Mouse (Mus musculus) hindbrain, embryonic 13.5 days (tissue): ENCODE results near the gene Psmd12. TPM values are rescaled to one million over a fixed set of nuclear protein-coding genes. Genes with fewer than 3 reads are reported as not detected.

ENCODE experiments used
- ATAC-seq: fragments of 200-750 bp; cut with Nextera tagmentation; 2 replicates; pipeline ENCODE4 v1.8.0; 2017; ENCODE audit warnings: moderate TSS enrichment; ENCODE audit not compliant: low FRiP score
- H3K27ac ChIP-seq: fragments of 300-500 bp; sonication (generic); 2 replicates; pipeline ENCODE4 v1.5.1; 2015; ENCODE audit warnings: inconsistent platforms, mild to moderate bottlenecking, moderate library complexity
- H3K27me3 ChIP-seq: fragments of 300-500 bp; sonication (generic); 2 replicates; pipeline ENCODE4 v1.6.1; 2015; ENCODE audit warnings: mild to moderate bottlenecking, inconsistent platforms
- H3K36me3 ChIP-seq: fragments of 300-500 bp; sonication (generic); 2 replicates; pipeline ENCODE4 v1.6.1; 2015; ENCODE audit warnings: mild to moderate bottlenecking, inconsistent platforms
- H3K4me1 ChIP-seq: fragments of 300-500 bp; sonication (generic); replicated peaks from 2 replicates; pipeline ENCODE4 v1.6.1; 2015; ENCODE audit warnings: inconsistent platforms
- H3K4me2 ChIP-seq: fragments of 300-500 bp; sonication (generic); 2 replicates; pipeline ENCODE4 v1.6.1; 2015; ENCODE audit warnings: inconsistent platforms, mild to moderate bottlenecking, moderate library complexity
- H3K4me3 ChIP-seq: fragments of 300-500 bp; sonication (generic); 2 replicates; pipeline ENCODE4 v1.5.1; 2015; ENCODE audit warnings: mild to moderate bottlenecking, inconsistent platforms
- H3K9ac ChIP-seq: fragments of 300-500 bp; sonication (generic); 2 replicates; pipeline ENCODE4 v1.6.1; 2015; ENCODE audit warnings: mild to moderate bottlenecking, inconsistent platforms
- H3K9me3 ChIP-seq: fragments of 300-500 bp; sonication (generic); 2 replicates; pipeline ENCODE4 v1.6.1; 2016; ENCODE audit warnings: inconsistent platforms
- WGBS: fragments of 180-500 bp; shearing (Covaris S2); methylation state at CpG from one replicate; pipeline ENCODE4 v1.1.7; 2015; 5-methylcytosine and 5-hydroxymethylcytosine counted together
- polyA plus RNA-seq: library from polyadenylated mRNA; unstranded; fragments of >200 nt; fragmentation: Nextera tagmentation; extraction: Ambion mirVana; gene quantifications from 2 replicates; pipeline ENCODE4 v1.2.1, GENCODE M21; 2015

Psmd12 gene
- 158 and 163 TPM in 2 replicates for polyA plus RNA-seq

DNA sequence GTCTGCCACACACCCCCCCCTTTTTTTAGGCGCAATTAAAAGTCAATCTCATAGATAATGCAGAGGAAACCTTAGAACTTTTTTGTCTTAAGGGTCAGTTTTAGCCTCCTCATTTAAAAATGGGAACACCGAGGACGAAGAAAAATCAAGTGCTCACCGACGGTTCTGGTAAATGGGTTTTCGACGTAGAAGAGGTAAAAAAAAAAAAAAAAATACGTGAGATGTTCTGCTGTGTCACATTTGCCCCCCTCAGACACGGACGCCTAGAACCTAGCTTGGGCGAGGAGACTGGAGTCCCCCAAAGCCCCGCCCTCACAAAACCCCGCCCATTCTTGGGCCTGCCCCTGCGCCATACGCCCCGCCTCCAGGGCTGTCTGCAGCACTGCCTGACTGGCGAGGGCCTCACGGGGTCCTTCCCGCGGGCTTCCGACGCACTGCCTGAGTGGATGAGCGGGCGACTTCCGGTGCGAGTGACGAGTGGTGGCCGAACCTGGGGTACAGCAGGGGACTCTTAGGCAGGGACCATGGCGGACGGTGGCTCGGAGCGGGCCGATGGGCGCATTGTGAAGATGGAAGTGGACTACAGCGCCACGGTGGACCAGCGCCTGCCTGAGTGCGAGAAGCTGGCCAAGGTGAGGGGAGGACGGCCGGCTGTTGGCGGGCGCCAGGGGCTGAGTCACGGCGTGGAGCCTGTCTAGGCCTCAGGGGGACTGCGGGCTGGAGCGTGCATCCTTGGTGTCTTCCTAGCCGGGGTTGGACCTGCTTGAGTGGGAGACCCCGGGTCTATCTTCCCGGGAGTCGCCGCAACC, at the start of gene Psmd12:
TSS of gene Psmd12 (plus strand) at position 432 of the 809 bp plus-strand sequence.
- ATAC-seq = peak; percentile 97
- Histone ChIP-seq H3K4me2 (peak within 1 kb of the TSS; percentile 90), H3K27me3 (no peaks in the 10 kb centered on the region), H3K9ac (peak within 1 kb of the TSS; percentile 95), H3K4me1 (peaks cover 21% of the 10 kb centered on the region), H3K9me3 (no peaks in the 10 kb centered on the region), H3K27ac (peak within 1 kb of the TSS; percentile 83), H3K4me3 (peak within 1 kb of the TSS; percentile 95), H3K36me3 (peaks cover 1% of the 10 kb centered on the region; the same call in 1 of the 2 replicates)
- WGBS = under 1% methylated on average over 50 of the region's 51 CpGs

- H3K27ac ChIP-seq = no peak overlapping the region
- WGBS = 84% methylated on average over 7 of the region's 7 CpGs
Observed at GRCm38 (mm10) chr11:107431197-107431965, 47.9 kb upstream of the Psmd12 start.

GRCm38 (mm10) chr11:107435776-107436449, 43.4 kb upstream of the Psmd12 start:
- Histone ChIP-seq H3K9me3 (no peaks in the 10 kb centered on the region), H3K4me3 (no peak overlapping the region), H3K9ac (no peak overlapping the region), H3K4me2 (no peak overlapping the region), H3K27ac (no peak overlapping the region), H3K4me1 (peaks cover 26% of the 10 kb centered on the region), H3K36me3 (no peaks in the 10 kb centered on the region), H3K27me3 (no peaks in the 10 kb centered on the region)
- WGBS = 93% methylated on average over 6 of the region's 6 CpGs
- no peak for ATAC-seq

More at GRCm38 (mm10) chr11:107431197-107431965, 47.9 kb upstream of the Psmd12 start:
- ATAC-seq = no peak
- no peaks in the 10 kb centered on the region for H3K9me3 ChIP-seq
- no peaks in the 10 kb centered on the region for H3K36me3 ChIP-seq
- no peak overlapping the region for H3K9ac ChIP-seq
- H3K4me3 ChIP-seq = no peak overlapping the region
- no peak overlapping the region for H3K4me2 ChIP-seq
- peaks cover 23% of the 10 kb centered on the region for H3K4me1 ChIP-seq
- no peaks in the 10 kb centered on the region for H3K27me3 ChIP-seq

DNA sequence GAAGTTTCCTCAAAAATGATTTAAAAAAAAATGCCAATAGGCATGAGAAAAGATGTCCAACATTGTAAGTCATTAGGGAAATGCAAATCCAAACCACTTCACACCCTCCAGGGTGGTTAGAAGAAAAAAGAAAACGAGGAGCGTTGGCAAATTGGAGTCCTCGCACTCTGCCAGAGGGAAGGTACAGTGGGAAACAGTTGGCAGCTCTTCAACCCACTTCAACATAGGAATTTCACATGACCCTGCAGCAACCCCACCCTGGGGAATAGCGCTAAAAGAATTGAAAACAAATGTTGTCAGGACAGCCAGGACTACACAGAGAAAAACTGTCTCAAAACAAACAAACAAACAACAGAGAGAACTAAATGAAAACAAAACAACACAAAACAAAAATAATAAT, 41.6 kb upstream of the Psmd12 start:
- Histone ChIP-seq H3K36me3 (no peaks in the 10 kb centered on the region), H3K9ac (no peak overlapping the region), H3K4me1 (peaks cover 13% of the 10 kb centered on the region), H3K27me3 (no peaks in the 10 kb centered on the region), H3K4me2 (no peak overlapping the region), H3K4me3 (no peak overlapping the region), H3K27ac (no peak overlapping the region), H3K9me3 (no peaks in the 10 kb centered on the region)
- no peak for ATAC-seq
- WGBS = 58% methylated on average over 4 of the region's 4 CpGs

GRCm38 (mm10) chr11:107438140-107438539, 41.1 kb upstream of the Psmd12 start:
- Histone ChIP-seq H3K36me3 (no peaks in the 10 kb centered on the region), H3K27ac (no peak overlapping the region), H3K4me3 (no peak overlapping the region), H3K9me3 (no peaks in the 10 kb centered on the region), H3K27me3 (no peaks in the 10 kb centered on the region), H3K4me2 (no peak overlapping the region), H3K9ac (no peak overlapping the region), H3K4me1 (peaks cover 9% of the 10 kb centered on the region)
- ATAC-seq = no peak
- 85% methylated on average over 3 of the region's 3 CpGs for WGBS

DNA sequence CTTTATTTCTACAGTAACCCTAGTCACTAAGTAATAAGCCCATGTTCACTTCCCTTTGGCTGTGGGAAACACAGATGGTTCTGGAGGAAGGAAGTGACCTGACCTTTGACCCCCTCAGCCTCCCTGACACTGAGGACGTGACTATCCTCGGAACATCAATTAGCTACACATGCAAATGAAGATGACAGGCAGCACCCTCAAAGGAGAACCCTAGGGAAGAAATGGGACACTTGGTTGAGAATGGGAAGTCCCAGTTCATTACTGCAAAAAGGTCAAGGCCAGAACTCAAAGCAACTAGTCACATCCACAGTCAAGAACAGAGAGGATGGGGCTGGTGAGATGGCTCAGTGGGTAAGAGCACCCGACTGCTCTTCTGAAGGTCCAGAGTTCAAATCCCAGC, 38.2 kb upstream of the Psmd12 start:
- H3K27ac ChIP-seq = no peak overlapping the region
- H3K27me3 ChIP-seq = no peaks in the 10 kb centered on the region
- no peak for ATAC-seq
- peaks cover 3% of the 10 kb centered on the region; the same call in 1 of the 2 replicates for H3K4me1 ChIP-seq
- H3K36me3 ChIP-seq = no peaks in the 10 kb centered on the region
- H3K4me3 ChIP-seq = no peak overlapping the region
- no peak overlapping the region for H3K4me2 ChIP-seq
- H3K9me3 ChIP-seq = no peaks in the 10 kb centered on the region
- WGBS = 40% methylated on average over 3 of the region's 3 CpGs
- no peak overlapping the region for H3K9ac ChIP-seq

- WGBS = 84% methylated on average over 12 of the region's 12 CpGs
- no peak overlapping the region for H3K27ac ChIP-seq
Observed at GRCm38 (mm10) chr11:107443121-107444095, 35.9 kb upstream of the Psmd12 start.

DNA sequence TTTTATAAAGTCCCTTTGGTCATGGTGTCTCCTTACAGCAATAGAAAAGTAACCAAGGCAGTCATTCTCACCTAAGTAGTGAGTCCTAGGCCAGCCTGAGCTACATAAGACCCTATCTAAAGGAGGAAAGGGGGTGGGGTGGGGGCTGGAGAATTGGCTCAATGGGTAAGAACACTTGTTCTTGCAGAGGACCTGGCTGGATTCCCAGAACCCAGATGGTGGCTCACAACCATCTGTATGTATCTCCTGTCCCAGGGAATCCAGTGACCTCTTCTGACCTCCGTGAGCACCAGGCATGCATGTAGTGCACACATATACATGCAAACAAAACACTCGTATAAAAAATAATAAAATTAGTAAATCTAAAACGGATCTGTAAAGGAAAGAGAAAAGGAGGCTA, 33.6 kb upstream of the Psmd12 start:
- Histone ChIP-seq H3K4me3 (no peak overlapping the region), H3K27me3 (no peaks in the 10 kb centered on the region), H3K9me3 (no peaks in the 10 kb centered on the region), H3K9ac (no peak overlapping the region), H3K27ac (no peak overlapping the region), H3K4me1 (peaks cover 15% of the 10 kb centered on the region), H3K36me3 (no peaks in the 10 kb centered on the region), H3K4me2 (no peak overlapping the region)
- 92% methylated on average over 3 of the region's 3 CpGs for WGBS
- no peak for ATAC-seq

More at GRCm38 (mm10) chr11:107443121-107444095, 35.9 kb upstream of the Psmd12 start:
- Histone ChIP-seq H3K36me3 (no peaks in the 10 kb centered on the region), H3K4me3 (no peak overlapping the region), H3K4me2 (no peak overlapping the region), H3K9ac (no peak overlapping the region), H3K4me1 (0 out of 2 replicates have a peak, but pooled peaks cover 8% of the 10 kb centered on the region), H3K9me3 (no peaks in the 10 kb centered on the region), H3K27me3 (no peaks in the 10 kb centered on the region)
- ATAC-seq = no peak

- Histone ChIP-seq H3K4me2 (no peak overlapping the region), H3K4me1 (peaks cover 15% of the 10 kb centered on the region), H3K9me3 (no peaks in the 10 kb centered on the region), H3K27ac (no peak overlapping the region), H3K4me3 (no peak overlapping the region), H3K9ac (no peak overlapping the region), H3K36me3 (no peaks in the 10 kb centered on the region), H3K27me3 (no peaks in the 10 kb centered on the region)
- 81% methylated on average over 6 of the region's 6 CpGs for WGBS
- ATAC-seq = no peak
Observed at GRCm38 (mm10) chr11:107446650-107447049, 32.6 kb upstream of the Psmd12 start.

DNA sequence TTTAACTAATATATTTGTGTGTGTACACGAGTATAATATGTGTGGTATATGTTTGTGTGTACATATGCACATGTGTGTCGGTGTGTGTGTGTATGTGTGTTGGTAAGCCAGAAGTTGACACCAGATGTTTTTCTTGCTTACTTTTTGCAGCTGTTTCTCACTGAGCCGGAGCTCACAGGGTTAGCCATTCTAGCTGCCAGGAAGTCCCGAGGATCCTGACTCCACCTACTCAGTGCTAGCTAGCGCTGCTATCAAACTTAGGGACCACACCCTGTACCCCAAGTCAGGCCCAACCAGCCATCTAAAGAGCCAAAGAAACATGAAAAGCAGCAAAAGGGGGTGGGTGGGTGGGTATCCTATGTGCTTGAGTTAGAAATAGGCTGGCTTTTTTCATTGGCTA, 31.9 kb upstream of the Psmd12 start:
- no peaks in the 10 kb centered on the region for H3K36me3 ChIP-seq
- H3K4me2 ChIP-seq = no peak overlapping the region
- peaks cover 15% of the 10 kb centered on the region for H3K4me1 ChIP-seq
- 76% methylated on average over 5 of the region's 5 CpGs for WGBS
- no peak overlapping the region for H3K27ac ChIP-seq
- ATAC-seq = no peak
- H3K9ac ChIP-seq = no peak overlapping the region
- H3K27me3 ChIP-seq = no peaks in the 10 kb centered on the region
- no peak overlapping the region for H3K4me3 ChIP-seq
- no peaks in the 10 kb centered on the region for H3K9me3 ChIP-seq

DNA sequence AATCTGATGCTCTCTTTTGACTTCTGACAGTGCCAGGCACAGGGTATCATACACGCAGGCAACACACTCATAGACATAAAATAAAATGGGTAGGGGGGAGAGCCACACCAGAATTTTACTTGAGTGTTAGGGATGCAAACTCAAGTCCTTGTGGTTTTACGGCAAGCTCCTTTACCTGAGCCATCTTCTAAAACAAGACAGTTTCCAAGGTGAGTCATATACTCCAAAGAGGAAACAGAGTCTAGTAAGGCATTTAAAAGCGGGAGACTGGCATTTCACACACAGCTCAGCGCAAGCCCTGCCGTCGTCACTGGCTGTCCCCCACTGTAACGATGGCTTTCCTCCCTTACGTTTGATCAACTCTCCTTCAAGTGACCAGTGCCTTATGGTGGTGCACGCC, 31.4 kb upstream of the Psmd12 start:
- Histone ChIP-seq H3K4me1 (peaks cover 15% of the 10 kb centered on the region), H3K9ac (no peak overlapping the region), H3K4me2 (no peak overlapping the region), H3K27ac (no peak overlapping the region), H3K36me3 (no peaks in the 10 kb centered on the region), H3K27me3 (no peaks in the 10 kb centered on the region), H3K9me3 (no peaks in the 10 kb centered on the region), H3K4me3 (no peak overlapping the region)
- no peak for ATAC-seq
- 91% methylated on average over 9 of the region's 9 CpGs for WGBS
